Mouse (Mus musculus): ENCODE measurements around the gene Acox2. TPM values are rescaled to one million over a fixed set of nuclear protein-coding genes. Genes with fewer than 3 reads are reported as not detected.
A peak's percentile ranks its signal among the peaks of the same experiment; 100 is the strongest.

Gene Acox2
- total and polyA plus RNA-seq, 2 experiments from 2014 or later = 0.14 to 0.59 TPM

- WGBS = 80% methylated on average over 6 of the region's 6 CpGs
- DNase-seq (peak; percentile 73), ATAC-seq (peak; percentile 36; the same call in 1 of the 2 replicates)
- no peak overlapping the region for H3K27ac ChIP-seq (ENCODE audit: low read depth, low read length)
- H3K4me2 ChIP-seq (ENCODE audit: low read depth) = no peak overlapping the region
- no peak overlapping the region for H3K9ac ChIP-seq
- no peaks in the 10 kb centered on the region for H3K27me3 ChIP-seq (ENCODE audit: insufficient read depth, low read length)
- TF ChIP-seq CTCF (IDR thresholded peaks at IDR 0.05; ENCODE audit: low read depth) = no peak
- no peaks in the 10 kb centered on the region; the same call in 1 of the 2 replicates for H3K4me1 ChIP-seq (ENCODE audit: insufficient read depth)
- no peak overlapping the region for H3K4me3 ChIP-seq (ENCODE audit: low read depth, low read length)
- H3K9me3 ChIP-seq (ENCODE audit: low read length) = no peaks in the 10 kb centered on the region
- H3K36me3 ChIP-seq (ENCODE audit: insufficient read depth) = no peaks in the 10 kb centered on the region
These were observed 72.7 kb downstream of the Acox2 start for GRCm38 (mm10) chr14:8186278-8187045.

GRCm38 (mm10) chr14:8183330-8183729, 75.8 kb downstream of the Acox2 start:
- Histone ChIP-seq H3K4me1 (ENCODE audit: insufficient read depth) (no peaks in the 10 kb centered on the region; the same call in 1 of the 2 replicates), H3K4me2 (ENCODE audit: low read depth) (no peak overlapping the region), H3K27ac (ENCODE audit: low read depth, low read length) (no peak overlapping the region), H3K36me3 (ENCODE audit: insufficient read depth) (no peaks in the 10 kb centered on the region), H3K9ac (no peak overlapping the region), H3K4me3 (ENCODE audit: low read depth, low read length) (no peak overlapping the region), H3K27me3 (ENCODE audit: insufficient read depth, low read length) (no peaks in the 10 kb centered on the region), H3K9me3 (ENCODE audit: low read length) (no peaks in the 10 kb centered on the region)
- ATAC-seq (no peak), DNase-seq (no peak)
- WGBS = 70% methylated on average over 3 of the region's 3 CpGs
- TF ChIP-seq CTCF (IDR thresholded peaks at IDR 0.05; ENCODE audit: low read depth) = peak; percentile 20; the same call in 1 of the 2 replicates

GRCm38 (mm10) chr14:8180371-8181035, 78.7 kb downstream of the Acox2 start:
- H3K36me3 ChIP-seq (ENCODE audit: insufficient read depth) = no peaks in the 10 kb centered on the region
- no peak overlapping the region for H3K4me3 ChIP-seq (ENCODE audit: low read depth, low read length)
- 76% methylated on average over 4 of the region's 4 CpGs for whole genome bisulfite sequencing
- H3K4me2 ChIP-seq (ENCODE audit: low read depth) = no peak overlapping the region
- H3K9ac ChIP-seq = no peak overlapping the region
- no peak overlapping the region for H3K27ac ChIP-seq (ENCODE audit: low read depth, low read length)
- H3K9me3 ChIP-seq (ENCODE audit: low read length) = no peaks in the 10 kb centered on the region
- DNase-seq = no peak
- no peaks in the 10 kb centered on the region for H3K4me1 ChIP-seq (ENCODE audit: insufficient read depth)
- no peak for TF ChIP-seq CTCF (IDR thresholded peaks at IDR 0.05; ENCODE audit: low read depth)
- no peak for ATAC-seq
- no peaks in the 10 kb centered on the region for H3K27me3 ChIP-seq (ENCODE audit: insufficient read depth, low read length)

GRCm38 (mm10) chr14:8176251-8176650, 82.9 kb downstream of the Acox2 start:
- DNase-seq = no peak
- no peaks in the 10 kb centered on the region for H3K9me3 ChIP-seq (ENCODE audit: low read length)
- no peak overlapping the region for H3K27ac ChIP-seq (ENCODE audit: low read depth, low read length)
- H3K36me3 ChIP-seq (ENCODE audit: insufficient read depth) = no peaks in the 10 kb centered on the region
- H3K4me1 ChIP-seq (ENCODE audit: insufficient read depth) = peaks cover 7% of the 10 kb centered on the region
- H3K4me2 ChIP-seq (ENCODE audit: low read depth) = no peak overlapping the region
- H3K27me3 ChIP-seq (ENCODE audit: insufficient read depth, low read length) = no peaks in the 10 kb centered on the region
- no peak for TF ChIP-seq CTCF (IDR thresholded peaks at IDR 0.05; ENCODE audit: low read depth)
- H3K4me3 ChIP-seq (ENCODE audit: low read depth, low read length) = no peak overlapping the region
- WGBS = 41% methylated on average over 5 of the region's 5 CpGs
- no peak overlapping the region for H3K9ac ChIP-seq
- no peak for ATAC-seq

Other genes with a start within 250 kb of the Acox2 start
- 40.5 and 47.7 TPM in 2 replicates for gene Rpp14, start 179.0 kb downstream of the Acox2 start, total RNA-seq (2014; rRNA removed)
- 37.3 and 43.8 TPM in 2 replicates for gene Rpp14, start 179.0 kb downstream of the Acox2 start, polyA plus RNA-seq (2015; fragmentation: Nextera tagmentation; extraction: Ambion mirVana)
- 34.0 and 36.0 TPM in 2 replicates for gene Pxk, start 161.1 kb downstream of the Acox2 start, total RNA-seq (2014; rRNA removed)
- gene Pxk, start 161.1 kb downstream of the Acox2 start, polyA plus RNA-seq (2015; fragmentation: Nextera tagmentation; extraction: Ambion mirVana) = 38.6 and 45.1 TPM in 2 replicates
- 151 and 183 TPM in 2 replicates for gene Pdhb, start 86.3 kb downstream of the Acox2 start, total RNA-seq (2014; rRNA removed)
- 249 and 263 TPM in 2 replicates for gene Pdhb, start 86.3 kb downstream of the Acox2 start, polyA plus RNA-seq (2015; fragmentation: Nextera tagmentation; extraction: Ambion mirVana)
- gene Kctd6, start 45.2 kb downstream of the Acox2 start, total RNA-seq (2014; rRNA removed) = 19.3 and 27.0 TPM in 2 replicates
- gene Kctd6, start 45.2 kb downstream of the Acox2 start, polyA plus RNA-seq (2015; fragmentation: Nextera tagmentation; extraction: Ambion mirVana) = 37.0 and 42.0 TPM in 2 replicates
- gene Fam107a, start 58.7 kb upstream of the Acox2 start, total RNA-seq (2014; rRNA removed) = 15.5 and 23.5 TPM in 2 replicates
- 2.0 and 2.8 TPM in 2 replicates for gene Fam107a, start 58.7 kb upstream of the Acox2 start, polyA plus RNA-seq (2015; fragmentation: Nextera tagmentation; extraction: Ambion mirVana)
- gene Oit1, start 119.4 kb upstream of the Acox2 start, total RNA-seq (2014; rRNA removed) = 0.23 TPM in 1 of 2 replicates, not detected in the other
- 0.12 and 0.15 TPM in 2 replicates for gene Oit1, start 119.4 kb upstream of the Acox2 start, polyA plus RNA-seq (2015; fragmentation: Nextera tagmentation; extraction: Ambion mirVana)

All from forebrain, postnatal 0 days (tissue).